Mouse (Mus musculus): Measurements from ENCODE around the gene Ftcd.

Gene Ftcd

DNA sequence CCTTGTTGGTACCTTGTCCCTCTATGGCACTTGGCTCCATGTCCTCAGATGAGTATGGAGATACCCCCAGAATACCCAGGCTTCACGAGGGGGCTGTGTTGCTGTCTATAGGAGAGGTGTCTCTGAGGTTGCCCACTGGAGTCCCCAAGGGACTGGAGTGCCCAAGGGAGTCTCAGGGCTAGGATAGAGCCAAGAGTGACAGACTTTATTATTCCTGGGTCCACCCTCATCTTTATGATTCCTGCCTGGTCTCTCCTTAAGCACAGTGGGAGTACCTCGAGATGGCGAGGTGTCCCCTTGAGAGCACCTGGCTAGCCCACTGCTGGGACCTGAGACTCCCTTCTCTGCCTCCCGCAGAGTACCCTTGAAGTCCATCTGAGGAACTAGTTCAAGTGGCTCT, 47.0 kb downstream of the Ftcd start:
- DNase-seq = no peak

DNA sequence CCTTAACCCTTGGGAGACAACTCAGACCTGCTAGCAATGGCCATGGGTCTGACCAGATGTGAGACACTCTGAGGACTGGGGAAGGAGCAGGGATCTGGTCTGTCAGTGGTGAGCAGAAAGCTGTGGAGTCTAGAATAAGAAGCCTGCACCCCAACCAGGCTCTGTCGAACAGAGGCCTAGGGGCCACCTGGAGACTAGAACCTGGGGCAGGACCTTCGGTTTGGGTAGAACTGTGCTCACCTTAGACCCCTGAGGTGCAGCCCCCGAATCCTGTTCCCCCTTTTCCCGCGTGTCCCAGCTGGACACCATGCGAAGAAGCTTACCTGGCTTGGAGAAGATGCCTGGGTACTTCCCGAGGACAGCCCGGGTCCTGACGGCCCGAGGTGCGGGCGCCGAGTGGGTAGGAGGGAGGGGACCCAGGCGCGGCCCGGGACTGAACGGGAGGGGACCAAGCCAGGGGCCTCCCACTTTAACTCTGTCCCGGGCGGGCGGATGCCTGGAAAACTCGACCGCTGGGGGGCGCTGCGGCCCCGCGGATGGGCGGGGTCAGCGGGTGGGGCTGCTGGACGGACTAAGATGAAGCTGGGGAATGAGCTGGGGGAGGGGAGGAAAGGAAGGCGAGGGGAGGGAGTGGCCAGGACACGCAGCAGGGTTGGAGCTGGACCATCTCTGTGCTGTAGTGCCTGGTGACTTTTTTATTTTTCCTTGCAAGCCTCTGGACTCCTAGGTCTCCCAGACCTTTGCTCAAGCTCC, 47.7 kb downstream of the Ftcd start, which contains the start of gene Col6a2:
Gene Col6a2 (minus strand): TSS at position 703 of the 753 bp plus-strand sequence.
- peak; percentile 90 for DNase-seq

DNA sequence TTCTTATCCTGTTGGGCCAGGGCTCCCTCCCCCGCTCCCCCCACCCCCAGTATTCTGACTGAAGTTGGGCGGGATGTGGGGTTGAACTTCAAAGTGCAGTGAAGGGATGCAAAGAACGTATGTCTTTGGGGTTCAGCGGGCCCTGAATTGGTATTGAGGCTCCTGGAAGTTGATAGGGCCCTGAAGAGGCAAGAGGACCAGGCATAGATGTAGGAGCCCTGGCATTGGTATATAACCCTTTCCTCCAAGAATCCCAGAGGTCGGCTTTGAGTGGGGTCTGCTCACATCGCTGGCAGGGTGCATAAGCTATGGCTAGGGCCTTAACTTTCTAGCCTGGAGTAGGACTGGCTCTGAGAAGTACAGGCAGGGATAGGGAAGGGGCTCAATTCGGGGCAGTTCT, 48.3 kb downstream of the Ftcd start:
- no peak for DNase-seq

DNA sequence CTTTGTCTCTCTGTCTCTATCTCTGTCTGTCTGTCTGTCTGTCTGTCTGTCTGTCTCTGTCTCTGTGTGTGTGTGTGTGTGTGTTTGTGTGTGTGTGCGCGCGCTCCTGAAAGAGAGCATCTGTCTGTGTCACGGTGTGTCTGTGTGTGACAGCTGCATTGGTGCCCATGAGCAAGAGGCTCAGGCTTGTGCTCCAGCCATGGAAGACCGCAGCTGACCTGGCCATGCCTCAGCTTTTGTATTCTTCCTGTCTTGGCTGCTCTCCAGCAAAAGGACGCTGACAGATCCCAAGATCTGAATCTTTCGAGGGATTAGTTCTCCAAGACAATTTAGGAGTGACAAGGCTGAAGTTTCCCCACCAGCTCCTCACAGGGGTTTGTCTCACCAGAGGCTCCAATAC, 49.5 kb downstream of the Ftcd start:
- no peak for DNase-seq

DNA sequence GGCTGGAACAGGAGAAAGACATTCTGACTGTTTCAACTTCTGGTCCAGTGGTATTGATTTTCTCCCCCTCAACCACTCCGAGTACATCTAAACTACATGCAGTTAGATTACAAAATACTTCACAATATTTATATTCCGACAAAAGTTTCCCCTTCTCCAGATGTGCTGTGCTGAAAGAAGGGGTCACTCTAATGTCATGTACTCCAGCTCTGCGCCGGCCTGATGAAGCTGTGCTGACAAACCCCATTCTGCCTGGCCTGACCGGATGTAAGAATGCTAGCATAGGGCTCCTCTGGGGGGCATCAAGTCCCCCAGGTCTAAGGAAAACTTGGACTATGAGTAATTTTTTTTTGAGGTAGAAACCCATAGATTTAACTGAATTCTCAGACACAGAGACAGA, 52.3 kb downstream of the Ftcd start:
- DNase-seq = no peak

DNA sequence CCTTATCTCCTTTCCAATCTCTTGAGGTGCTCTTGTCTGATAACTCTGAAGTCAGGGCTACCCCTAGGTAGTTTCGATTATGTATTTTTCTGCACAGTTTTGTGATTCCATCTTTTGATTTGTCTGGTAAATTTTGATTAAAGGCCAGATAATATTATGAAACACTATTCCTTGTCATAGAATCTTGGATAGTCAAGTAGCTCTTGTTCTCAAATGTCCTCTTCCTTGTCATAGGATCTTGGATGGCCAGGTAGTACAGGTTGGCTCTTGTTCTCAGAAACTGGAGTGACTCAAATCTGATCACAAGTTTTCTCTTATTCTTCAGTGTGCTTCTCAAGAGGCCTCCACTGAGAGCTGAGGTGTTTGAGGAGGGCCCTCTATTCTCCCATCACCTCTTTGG, 55.2 kb downstream of the Ftcd start:
- no peak for DNase-seq

DNA sequence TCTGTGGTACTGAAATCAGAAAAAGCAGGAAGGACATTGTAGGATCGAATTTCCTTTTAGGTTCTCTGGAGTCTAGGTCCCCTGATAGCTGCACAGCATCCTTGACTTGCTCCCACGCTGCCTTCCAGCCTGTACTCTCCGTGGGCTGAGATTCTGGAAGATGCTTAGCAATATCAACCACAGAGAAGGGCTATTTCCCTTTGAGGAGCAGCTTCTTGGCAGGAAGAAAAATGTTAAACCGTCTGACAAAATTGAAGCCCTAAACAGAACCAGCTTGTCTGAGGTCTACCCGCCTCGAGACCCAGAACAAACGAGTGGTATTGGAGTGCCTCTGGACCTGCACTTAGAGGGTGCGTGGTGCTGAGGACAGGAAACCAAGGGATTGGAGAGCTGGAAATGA, 57.2 kb downstream of the Ftcd start:
- DNase-seq = no peak

DNA sequence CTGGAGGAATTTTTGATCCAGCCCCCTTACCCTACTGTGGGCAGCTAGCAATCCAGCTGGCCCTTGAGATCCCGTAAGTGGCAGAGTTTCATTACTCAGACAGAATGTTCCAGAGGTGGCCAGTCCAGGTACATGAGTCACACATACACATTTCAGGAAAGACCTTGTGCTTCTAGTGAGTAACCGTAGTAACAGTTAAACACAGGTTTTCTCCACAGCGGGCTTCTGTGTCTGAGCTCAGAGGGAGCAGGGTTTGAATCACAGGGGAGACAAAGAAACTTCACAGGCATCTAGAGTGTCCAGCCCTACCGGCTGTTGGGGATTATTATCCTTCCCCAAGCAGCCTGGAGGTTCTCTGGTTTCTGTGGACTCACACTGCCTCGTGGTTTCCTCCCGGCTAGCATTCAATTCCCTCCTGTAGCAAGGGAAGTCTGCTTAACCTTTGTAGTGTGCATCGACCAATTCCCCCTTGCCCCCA, 58.7 kb downstream of the Ftcd start:
- DNase-seq = peak; percentile 75

DNA sequence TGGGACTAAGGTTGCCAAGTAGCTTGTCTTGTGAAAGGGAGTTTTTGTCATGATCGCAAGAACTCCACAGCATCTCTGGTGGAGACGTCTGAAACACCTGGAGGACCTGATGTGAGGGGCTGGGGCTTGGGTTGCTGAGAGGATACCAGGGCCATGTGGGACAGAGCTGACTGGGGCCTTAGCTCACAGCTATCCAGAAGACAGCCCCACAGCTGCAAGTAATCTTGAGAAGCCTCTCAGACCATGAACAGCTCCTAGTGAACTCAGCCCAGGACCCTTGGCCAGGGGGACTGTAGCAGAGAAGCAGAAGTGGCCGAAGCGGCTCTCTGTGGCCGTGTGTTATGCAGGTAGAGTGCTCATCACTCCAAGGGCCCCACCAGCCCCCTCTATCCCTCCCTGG, 59.1 kb downstream of the Ftcd start:
- DNase-seq = no peak

DNA sequence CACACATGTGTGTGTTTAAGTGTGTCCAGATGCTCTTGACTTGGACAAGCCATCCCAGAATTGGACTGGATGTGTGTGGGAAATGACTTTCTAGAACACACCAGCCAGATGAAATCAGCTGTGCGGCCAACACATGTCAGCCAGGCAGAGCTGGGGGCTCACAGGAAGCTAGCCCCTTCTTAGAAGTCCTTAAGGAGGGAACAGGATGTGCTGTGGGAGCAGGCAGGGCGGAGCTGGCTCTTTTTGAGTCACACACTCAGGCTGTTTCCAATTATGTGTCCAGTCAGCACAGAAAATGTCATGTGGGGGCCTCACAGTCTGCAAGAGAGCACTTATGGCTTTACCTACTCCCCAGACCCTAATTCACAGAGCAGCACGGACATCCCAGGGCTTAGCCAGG, 60.6 kb downstream of the Ftcd start:
- peak; percentile 69 for DNase-seq

DNA sequence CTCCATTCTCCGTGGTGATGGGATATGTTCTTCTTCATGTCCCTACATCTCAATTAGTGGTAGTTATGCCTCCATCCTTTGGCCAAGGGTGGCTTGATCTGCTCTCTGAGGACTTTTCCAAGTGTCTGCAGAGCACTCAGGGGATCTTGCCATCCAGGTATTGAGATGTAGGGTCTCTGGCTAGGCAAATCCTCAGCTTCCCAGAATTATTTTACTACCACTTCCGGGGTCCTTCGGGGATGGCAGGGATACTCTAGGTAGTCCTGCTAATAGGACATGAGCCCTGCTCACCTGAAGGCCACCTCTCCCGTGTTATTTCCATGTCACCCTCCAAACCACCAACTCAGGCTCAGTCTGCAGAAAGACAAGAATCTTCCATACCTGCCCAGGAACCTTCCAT, 61.2 kb downstream of the Ftcd start:
- no peak for DNase-seq
